In the genomic region with DNA sequence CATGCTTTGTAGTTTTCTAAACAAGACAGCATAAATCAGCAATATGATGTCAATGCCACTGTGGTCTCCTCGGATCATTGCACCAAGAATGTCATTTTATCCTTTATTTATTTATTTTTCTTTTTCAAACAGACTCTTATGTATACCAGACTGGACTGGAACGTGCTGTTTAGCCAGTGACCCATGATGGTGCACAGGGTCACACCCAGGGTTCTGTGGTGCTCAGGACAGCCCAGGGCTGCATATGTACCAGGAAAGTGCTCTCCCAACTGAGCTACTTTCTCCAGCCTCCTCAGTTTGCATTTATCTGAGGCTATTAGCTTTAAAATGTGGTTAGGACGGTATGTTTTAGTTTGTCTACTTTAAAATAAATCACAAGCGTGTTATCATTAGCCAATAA, we compare ENCODE assay signal across 28 mouse cellular contexts. TPM values are rescaled to one million over a fixed set of nuclear protein-coding genes. Genes with fewer than 3 reads are reported as not detected.
"Had no signal": no experiment of that assay in that cellular context is flagged by ENCODE, and none has a peak within 500 bp of the region (broad histone marks: within the 10 kb centered on the region; RNA-seq: fewer than 3 reads in every experiment).

No protein-coding gene starts in this region.

- H3K4me2 ChIP-seq: embryonic facial prominence, embryonic 12.5 days; embryonic facial prominence, embryonic 13.5 days; embryonic facial prominence, embryonic 15.5 days; forebrain, embryonic 12.5 days; forebrain, embryonic 13.5 days; forebrain, embryonic 15.5 days had no signal

- H3K4me3 ChIP-seq: embryonic facial prominence, embryonic 10.5 days; embryonic facial prominence, embryonic 12.5 days; embryonic facial prominence, embryonic 13.5 days; embryonic facial prominence, embryonic 15.5 days; erythroblast, embryonic 14.5 days; forebrain, embryonic 10.5 days; forebrain, embryonic 12.5 days; forebrain, embryonic 13.5 days; forebrain, embryonic 15.5 days; gastrocnemius, adult 2 months had no signal

- H3K36me3 ChIP-seq: embryonic facial prominence, embryonic 10.5 days; embryonic facial prominence, embryonic 12.5 days; embryonic facial prominence, embryonic 13.5 days; embryonic facial prominence, embryonic 15.5 days; forebrain, embryonic 10.5 days; forebrain, embryonic 12.5 days; forebrain, embryonic 15.5 days had no signal

- H3K27me3 ChIP-seq: embryonic facial prominence, embryonic 12.5 days; embryonic facial prominence, embryonic 13.5 days; embryonic facial prominence, embryonic 15.5 days; forebrain, embryonic 12.5 days; forebrain, embryonic 13.5 days; forebrain, embryonic 15.5 days had no signal

- DNase-seq: cerebellum, adult 18-20 months; cerebellum, adult 2 months; cerebellum, adult 8-10 months; cerebellum, adult 9-10 months; cerebellum, adult 9-11 months; cerebellum, postnatal 10 days; cerebellum, postnatal 14 days; cerebellum, postnatal 25 days; cerebellum, postnatal 36 days; embryo, embryonic 11 days; forebrain, postnatal 0 days; gastrocnemius, adult 2 months; gastrocnemius, postnatal 10 days; gastrocnemius, postnatal 14 days; gastrocnemius, postnatal 25 days; gastrocnemius, postnatal 36 days; heart, adult 11 months had no signal

- H3K4me1 ChIP-seq: embryonic facial prominence, embryonic 10.5 days; embryonic facial prominence, embryonic 12.5 days; embryonic facial prominence, embryonic 13.5 days; embryonic facial prominence, embryonic 15.5 days; forebrain, embryonic 10.5 days; forebrain, embryonic 12.5 days; forebrain, embryonic 13.5 days; forebrain, embryonic 15.5 days had no signal

- H3K9me3 ChIP-seq: embryonic facial prominence, embryonic 10.5 days; embryonic facial prominence, embryonic 12.5 days; embryonic facial prominence, embryonic 15.5 days; forebrain, embryonic 10.5 days; forebrain, embryonic 12.5 days; forebrain, embryonic 13.5 days; forebrain, embryonic 15.5 days had no signal

- H3K9ac ChIP-seq: embryonic facial prominence, embryonic 12.5 days; embryonic facial prominence, embryonic 13.5 days; embryonic facial prominence, embryonic 15.5 days; forebrain, embryonic 12.5 days; forebrain, embryonic 13.5 days; forebrain, embryonic 15.5 days; forebrain, postnatal 0 days had no signal

- H3K27ac ChIP-seq: embryonic facial prominence, embryonic 10.5 days; embryonic facial prominence, embryonic 12.5 days; embryonic facial prominence, embryonic 13.5 days; embryonic facial prominence, embryonic 15.5 days; forebrain, embryonic 10.5 days; forebrain, embryonic 12.5 days; forebrain, embryonic 13.5 days; forebrain, embryonic 15.5 days; gastrocnemius, adult 2 months had no signal

- ATAC-seq: forebrain, embryonic 13.5 days; forebrain, embryonic 14.5 days; forebrain, embryonic 15.5 days; forebrain, embryonic 16.5 days; forebrain, postnatal 0 days had no signal

RNA-seq across cellular contexts. Expression of a gene that starts 18.7 kb away (rescaled TPM):
- polyA plus RNA-seq: erythroblast, embryonic 14.5 days had no signal
